Mouse (Mus musculus) myocyte (in vitro differentiated cells): Measurements from ENCODE around the gene Tmem260. TPM values are rescaled to one million over a fixed set of nuclear protein-coding genes. Genes with fewer than 3 reads are reported as not detected.

Source experiments
- H3K27me3 ChIP-seq: one replicate; pipeline ENCODE4 v1.6.1; 2011; ENCODE audit not compliant: control insufficient read depth, insufficient read depth, insufficient read length
- H3K36me3 ChIP-seq: one replicate; pipeline ENCODE4 v1.6.1; 2011; ENCODE audit not compliant: control insufficient read depth, insufficient read depth
- H3K4me2 ChIP-seq: one replicate; pipeline ENCODE4 v1.6.1; 2011; ENCODE audit warnings: low read depth, control low read depth
- H3K4me3 ChIP-seq: one replicate; pipeline ENCODE4 v1.5.1; 2011; ENCODE audit warnings: mild to moderate bottlenecking, control low read depth, moderate library complexity
- H3K79me2 ChIP-seq: one replicate; pipeline ENCODE4 v1.6.1; 2011; ENCODE audit not compliant: control insufficient read depth, insufficient read depth
- H3ac ChIP-seq: one replicate; pipeline ENCODE4 v1.6.1; 2011; ENCODE audit not compliant: control insufficient read depth, insufficient read length
- CEBPB ChIP-seq: IDR thresholded peaks from 2 replicates; pipeline ENCODE4 v1.6.1; 2011; ENCODE audit warnings: mild to moderate bottlenecking, moderate library complexity; ENCODE audit not compliant: poor library complexity, insufficient read depth, severe bottlenecking
- E2F4 ChIP-seq: IDR thresholded peaks from one replicate; pipeline ENCODE4 v1.6.1; 2011; ENCODE audit warnings: mild to moderate bottlenecking, control low read depth, moderate library complexity; ENCODE audit not compliant: insufficient read depth
- MAX ChIP-seq: IDR thresholded peaks from one replicate; pipeline ENCODE4 v1.6.1; 2011; ENCODE audit warnings: low read depth, mild to moderate bottlenecking, control low read depth
- MYOD1 ChIP-seq, 3 experiments: IDR thresholded peaks; one replicate each; pipeline ENCODE4 v1.6.1; 2011; ENCODE audit warnings: control low read depth in 2 of 3, low read depth in 2 of 3, mild to moderate bottlenecking in 2 of 3, moderate library complexity in 1 of 3; ENCODE audit not compliant: insufficient read length in 2 of 3, control insufficient read depth in 1 of 3
- MYOG ChIP-seq, 3 experiments: IDR thresholded peaks; one replicate each; pipeline ENCODE4 v1.6.1; 2011; ENCODE audit warnings: control low read depth in 2 of 3, low read depth in 2 of 3, mild to moderate bottlenecking in 2 of 3; ENCODE audit not compliant: insufficient read length in 2 of 3, control insufficient read depth in 1 of 3, insufficient read depth in 1 of 3
- POLR2A ChIP-seq: IDR thresholded peaks from one replicate; pipeline ENCODE4 v1.6.1; 2011; ENCODE audit warnings: low read depth, mild to moderate bottlenecking, control low read depth, moderate library complexity; ENCODE audit not compliant: insufficient read length
- POLR2AphosphoS2 ChIP-seq: IDR thresholded peaks from one replicate; pipeline ENCODE4 v1.6.1; 2011; ENCODE audit warnings: low read depth, control low read depth; ENCODE audit not compliant: insufficient read length
- REST ChIP-seq: IDR thresholded peaks from one replicate; pipeline ENCODE4 v1.6.1; 2011; ENCODE audit warnings: mild to moderate bottlenecking, control low read depth, moderate library complexity; ENCODE audit not compliant: insufficient read depth, insufficient read length
- SRF ChIP-seq: IDR thresholded peaks from one replicate; pipeline ENCODE4 v1.6.1; 2011; ENCODE audit warnings: low read depth; ENCODE audit not compliant: control insufficient read depth, insufficient read length
- TCF12 ChIP-seq: IDR thresholded peaks from one replicate; pipeline ENCODE4 v1.6.1; 2011; ENCODE audit warnings: mild to moderate bottlenecking, control low read depth; ENCODE audit not compliant: poor library complexity, insufficient read depth, severe bottlenecking
- TCF3 ChIP-seq: IDR thresholded peaks from one replicate; pipeline ENCODE4 v1.6.1; 2011; ENCODE audit warnings: low read depth, control low read depth; ENCODE audit not compliant: insufficient read length
- USF1 ChIP-seq: IDR thresholded peaks from one replicate; pipeline ENCODE4 v1.6.1; 2011; ENCODE audit warnings: low read depth, mild to moderate bottlenecking, control low read depth, moderate library complexity
- polyA plus RNA-seq: library from polyadenylated mRNA; unstranded; fragments of >200 nt; fragmentation: generic; extraction: Trizol; gene quantifications from one replicate; pipeline ENCODE4 v1.2.1, GENCODE M21; 2012; ENCODE audit warnings: missing spikeins

The Tmem260 gene
- polyA plus RNA-seq, 1 experiment, result 5.2 TPM

- no peak overlapping the region for H3K4me2 ChIP-seq
- no peaks in the 10 kb centered on the region for H3K79me2 ChIP-seq
- H3K4me3 ChIP-seq, result no peak overlapping the region
- no peaks in the 10 kb centered on the region for H3K36me3 ChIP-seq
- TF ChIP-seq MAX (no peak), TCF12 (no peak), MYOG (IDR thresholded peaks at IDR 0.05; ENCODE audit: control insufficient read depth in 1 of 3, insufficient read depth in 1 of 3, insufficient read length in 2 of 3, low read depth in 2 of 3) (no peak), SRF (no peak), TCF3 (no peak), POLR2A (no peak), MYOD1 (IDR thresholded peaks at IDR 0.05; ENCODE audit: control insufficient read depth in 1 of 3, insufficient read length in 2 of 3, low read depth in 2 of 3) (no peak), POLR2AphosphoS2 (no peak), E2F4 (no peak)
- H3ac ChIP-seq, result no peak overlapping the region
- no peaks in the 10 kb centered on the region for H3K27me3 ChIP-seq
Observed at GRCm38 (mm10) chr14:48456305-48457092, 10.6 kb downstream of the Tmem260 start.

GRCm38 (mm10) chr14:48457288-48457938, 11.5 kb downstream of the Tmem260 start:
- H3K4me3 ChIP-seq, result no peak overlapping the region
- H3K4me2 ChIP-seq, result no peak overlapping the region
- H3K79me2 ChIP-seq, result no peaks in the 10 kb centered on the region
- no peak for TF ChIP-seq SRF
- TF ChIP-seq USF1, result no peak
- TF ChIP-seq POLR2A, result no peak
- TF ChIP-seq MAX, result no peak
- TF ChIP-seq TCF3, result no peak
- no peak for TF ChIP-seq REST
- TF ChIP-seq E2F4, result no peak
- no peak for TF ChIP-seq MYOD1 (IDR thresholded peaks at IDR 0.05; ENCODE audit: control insufficient read depth in 1 of 3, insufficient read length in 2 of 3, low read depth in 2 of 3)
- no peak for TF ChIP-seq POLR2AphosphoS2
- TF ChIP-seq MYOG (IDR thresholded peaks at IDR 0.05; ENCODE audit: control insufficient read depth in 1 of 3, insufficient read depth in 1 of 3, insufficient read length in 2 of 3, low read depth in 2 of 3), result no peak
- TF ChIP-seq TCF12, result no peak
- no peak for TF ChIP-seq CEBPB
- H3K27me3 ChIP-seq, result no peaks in the 10 kb centered on the region
- no peaks in the 10 kb centered on the region for H3K36me3 ChIP-seq
- no peak overlapping the region for H3ac ChIP-seq

GRCm38 (mm10) chr14:48458901-48459300, 13.0 kb downstream of the Tmem260 start:
- Histone ChIP-seq H3K27me3 (no peaks in the 10 kb centered on the region), H3ac (no peak overlapping the region), H3K4me3 (no peak overlapping the region), H3K36me3 (no peaks in the 10 kb centered on the region), H3K79me2 (no peaks in the 10 kb centered on the region), H3K4me2 (no peak overlapping the region)
- TF ChIP-seq TCF3 (no peak), E2F4 (no peak), MYOD1 (IDR thresholded peaks at IDR 0.05; ENCODE audit: control insufficient read depth in 1 of 3, insufficient read length in 2 of 3, low read depth in 2 of 3) (no peak), CEBPB (no peak), USF1 (no peak), MAX (no peak), POLR2AphosphoS2 (no peak), REST (no peak), MYOG (IDR thresholded peaks at IDR 0.05; ENCODE audit: control insufficient read depth in 1 of 3, insufficient read depth in 1 of 3, insufficient read length in 2 of 3, low read depth in 2 of 3) (no peak)

- Histone ChIP-seq H3K36me3 (no peaks in the 10 kb centered on the region), H3ac (no peak overlapping the region)
- TF ChIP-seq SRF (no peak), CEBPB (no peak), USF1 (no peak), POLR2AphosphoS2 (no peak), REST (no peak), TCF3 (no peak), MYOD1 (IDR thresholded peaks at IDR 0.05; ENCODE audit: control insufficient read depth in 1 of 3, insufficient read length in 2 of 3, low read depth in 2 of 3) (no peak), POLR2A (no peak), E2F4 (no peak), MYOG (IDR thresholded peaks at IDR 0.05; ENCODE audit: control insufficient read depth in 1 of 3, insufficient read depth in 1 of 3, insufficient read length in 2 of 3, low read depth in 2 of 3) (no peak), TCF12 (no peak), MAX (no peak)
Observed at GRCm38 (mm10) chr14:48468339-48468738, 22.4 kb downstream of the Tmem260 start.

More at GRCm38 (mm10) chr14:48468339-48468738, 22.4 kb downstream of the Tmem260 start:
- no peak overlapping the region for H3K4me3 ChIP-seq
- no peaks in the 10 kb centered on the region for H3K27me3 ChIP-seq
- no peaks in the 10 kb centered on the region for H3K79me2 ChIP-seq
- H3K4me2 ChIP-seq, result no peak overlapping the region
